Mouse (Mus musculus) central nervous system, embryonic 14 days (tissue): ENCODE results near the gene Them5. TPM values are rescaled to one million over a fixed set of nuclear protein-coding genes. Genes with fewer than 3 reads are reported as not detected.

ENCODE experiments used
- polyA plus RNA-seq: library from polyadenylated mRNA; depleted of rRNA; stranded (reverse); fragments of >200 nt; gene quantifications from 2 replicates; pipeline ENCODE4 v1.2.3, GENCODE M21; 2012; rRNA removed

Them5 gene
- polyA plus RNA-seq, result 0.37 and 0.95 TPM in 2 replicates

GRCm38 (mm10) chr3:94341959-94342422 lies at the start of gene Them5:
Gene Them5 (plus strand): TSS chr3:94342099.

DNA sequence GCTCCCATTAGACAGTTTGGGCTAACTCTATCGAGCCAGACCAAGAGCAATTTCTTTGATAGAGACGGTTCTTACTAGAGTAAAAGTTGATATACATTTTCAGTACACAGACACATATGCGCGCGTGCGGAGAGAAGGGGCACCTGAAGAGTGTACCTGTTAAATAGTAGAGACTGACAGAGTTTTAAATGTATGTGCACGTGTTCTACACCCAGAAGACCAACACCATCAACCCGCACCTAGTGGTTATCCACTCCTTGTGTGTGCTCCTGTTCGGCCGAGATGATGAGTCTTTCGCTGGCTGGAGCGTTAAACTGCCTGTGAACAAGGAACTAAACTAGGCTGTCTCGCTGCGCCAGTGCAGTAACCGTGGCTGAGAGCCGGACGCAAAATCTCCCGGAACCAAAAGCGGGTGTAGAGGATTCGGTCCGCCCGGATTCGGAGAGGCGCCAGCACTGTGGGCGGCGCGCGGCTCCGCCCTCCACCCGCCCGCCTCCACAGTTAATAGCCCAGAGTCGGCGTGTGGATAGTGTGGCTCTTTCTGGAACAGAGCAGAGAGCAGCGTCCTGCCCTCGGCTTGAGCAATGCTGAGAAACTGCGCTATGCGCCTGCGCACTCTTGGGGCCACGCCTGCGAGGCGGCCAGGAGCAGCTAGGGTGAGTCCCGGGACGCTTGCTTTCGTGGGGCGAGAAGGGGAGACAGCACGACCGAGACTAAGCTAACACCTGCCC lies 32.1 kb upstream of the Them5 start, which contains the start of gene Them4:
Gene Them4, plus strand, starts transcription at position 457 of the 731 bp plus-strand sequence.

GRCm38 (mm10) chr3:94362138-94362537 lies 20.2 kb downstream of the Them5 start, which contains the start of gene C2cd4d:
Gene C2cd4d (plus strand): TSS chr3:94362438.

DNA sequence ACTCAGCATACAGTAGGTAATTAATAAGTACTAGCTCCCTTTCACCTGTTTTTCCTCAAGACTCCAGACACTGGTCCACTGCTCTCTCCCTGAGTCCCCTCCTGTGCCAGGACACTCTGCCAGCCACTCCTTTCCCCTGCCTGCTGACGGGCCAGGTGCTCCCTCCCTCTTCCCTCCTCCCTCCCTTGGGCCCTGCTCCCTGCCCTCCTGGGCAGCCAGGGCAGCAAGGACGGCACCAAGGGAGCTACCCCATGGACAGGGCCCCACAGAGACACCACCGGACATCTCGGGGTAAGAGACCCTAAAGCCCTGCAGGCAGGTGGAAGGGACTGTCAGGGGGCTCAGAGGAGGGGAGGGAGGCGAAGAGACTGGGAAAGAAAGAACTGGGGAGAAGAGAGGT lies 30.7 kb downstream of the Them5 start, which contains the start of gene Rorc:
Gene Rorc, plus strand, starts transcription at position 154 of the 400 bp plus-strand sequence.

Other genes starting within 250 kb of the Them5 start
- not detected in 2 replicates for gene Gm10696, start 163.9 kb upstream of the Them5 start, polyA plus RNA-seq
- not detected in 2 replicates for gene Gm5286, start 145.4 kb upstream of the Them5 start, polyA plus RNA-seq
- gene Gm4778, start 78.1 kb upstream of the Them5 start, polyA plus RNA-seq, result not detected in 2 replicates
- gene Them4, start 32.0 kb upstream of the Them5 start, polyA plus RNA-seq, result 16.1 and 18.3 TPM in 2 replicates
- gene C2cd4d, start 20.3 kb downstream of the Them5 start, polyA plus RNA-seq, result 0.50 and 1.4 TPM in 2 replicates
- 1.5 TPM in 2 replicates for gene Rorc, start 30.7 kb downstream of the Them5 start, polyA plus RNA-seq
- gene Lingo4, start 56.4 kb downstream of the Them5 start, polyA plus RNA-seq, result 0.48 and 0.53 TPM in 2 replicates
- gene Tdrkh, start 71.2 kb downstream of the Them5 start, polyA plus RNA-seq, result 18.3 and 22.8 TPM in 2 replicates
- gene Mrpl9, start 101.2 kb downstream of the Them5 start, polyA plus RNA-seq, result 51.2 and 52.9 TPM in 2 replicates
- gene Oaz3, start 101.8 kb downstream of the Them5 start, polyA plus RNA-seq, result 0.44 and 0.51 TPM in 2 replicates
- 535 and 550 TPM in 2 replicates for gene Celf3, start 136.2 kb downstream of the Them5 start, polyA plus RNA-seq
- 5.1 and 6.3 TPM in 2 replicates for gene Riiad1, start 138.2 kb downstream of the Them5 start, polyA plus RNA-seq
- 37.2 and 40.8 TPM in 2 replicates for gene Snx27, start 240.6 kb downstream of the Them5 start, polyA plus RNA-seq